Mouse (Mus musculus): Measurements from ENCODE around the gene Gtf2f2. TPM values are rescaled to one million over a fixed set of nuclear protein-coding genes. Genes with fewer than 3 reads are reported as not detected.

Gene Gtf2f2
- polyA plus RNA-seq, 1 experiment from 2014 or later, result 58.9 TPM

GRCm38 (mm10) chr14:76020927-76021719 lies 10.5 kb upstream of the Gtf2f2 start:
- peak overlapping the region; percentile 53 for H3K27ac ChIP-seq (replicated peaks)

GRCm38 (mm10) chr14:76020259-76020785 lies 9.7 kb upstream of the Gtf2f2 start:
- Histone ChIP-seq H3K4me1 (peaks cover 13% of the 10 kb centered on the region; the same call in 1 of the 2 replicates), H3K27me3 (ENCODE audit: low read depth, poor library complexity, severe bottlenecking) (no peaks in the 10 kb centered on the region), H3K9me3 (replicated peaks) (no peaks in the 10 kb centered on the region), H3K27ac (replicated peaks) (no peak overlapping the region; the same call in 1 of the 2 replicates), H3K36me3 (no peaks in the 10 kb centered on the region), H3K4me3 (no peak overlapping the region)
- WGBS, result 84% methylated on average over 5 of the region's 5 CpGs
- no peak for DNase-seq (ENCODE audit: low spot score)

More at GRCm38 (mm10) chr14:76020927-76021719, 10.5 kb upstream of the Gtf2f2 start:
- 70% methylated on average over 7 of the region's 7 CpGs for WGBS
- Histone ChIP-seq H3K4me1 (peaks cover 18% of the 10 kb centered on the region), H3K27me3 (ENCODE audit: low read depth, poor library complexity, severe bottlenecking) (no peaks in the 10 kb centered on the region), H3K36me3 (no peaks in the 10 kb centered on the region), H3K4me3 (no peak overlapping the region), H3K9me3 (replicated peaks) (no peaks in the 10 kb centered on the region)
- DNase-seq (ENCODE audit: low spot score), result no peak

- no peak for DNase-seq (ENCODE audit: low spot score)
- WGBS, result 89% methylated on average over 10 of the region's 10 CpGs
- H3K27ac ChIP-seq (replicated peaks), result no peak overlapping the region
These were observed 7.3 kb upstream of the Gtf2f2 start for GRCm38 (mm10) chr14:76017785-76018490.

GRCm38 (mm10) chr14:76014331-76014730 lies 3.7 kb upstream of the Gtf2f2 start:
- Histone ChIP-seq H3K27ac (replicated peaks) (no peak overlapping the region), H3K36me3 (no peaks in the 10 kb centered on the region)

More at GRCm38 (mm10) chr14:76017785-76018490, 7.3 kb upstream of the Gtf2f2 start:
- Histone ChIP-seq H3K4me3 (no peak overlapping the region), H3K9me3 (replicated peaks) (no peaks in the 10 kb centered on the region), H3K36me3 (no peaks in the 10 kb centered on the region), H3K4me1 (peaks cover 13% of the 10 kb centered on the region; the same call in 1 of the 2 replicates), H3K27me3 (ENCODE audit: low read depth, poor library complexity, severe bottlenecking) (no peaks in the 10 kb centered on the region)

GRCm38 (mm10) chr14:76011062-76011457 lies 395 bp upstream of the Gtf2f2 start:
- Histone ChIP-seq H3K36me3 (peaks cover 13% of the 10 kb centered on the region), H3K9me3 (replicated peaks) (no peaks in the 10 kb centered on the region), H3K27ac (replicated peaks) (peak overlapping the region; percentile 86), H3K4me3 (peak overlapping the region; percentile 88), H3K27me3 (ENCODE audit: low read depth, poor library complexity, severe bottlenecking) (no peaks in the 10 kb centered on the region; the same call in 1 of the 2 replicates), H3K4me1 (peaks cover 28% of the 10 kb centered on the region)
- WGBS, result 33% methylated on average over 7 of the region's 7 CpGs
- no peak for DNase-seq (ENCODE audit: low spot score)

More at GRCm38 (mm10) chr14:76014331-76014730, 3.7 kb upstream of the Gtf2f2 start:
- Histone ChIP-seq H3K4me3 (no peak overlapping the region), H3K4me1 (peaks cover 17% of the 10 kb centered on the region), H3K9me3 (replicated peaks) (no peaks in the 10 kb centered on the region), H3K27me3 (ENCODE audit: low read depth, poor library complexity, severe bottlenecking) (no peaks in the 10 kb centered on the region; the same call in 1 of the 2 replicates)
- WGBS, result 56% methylated on average over 2 of the region's 2 CpGs
- DNase-seq (ENCODE audit: low spot score), result no peak

GRCm38 (mm10) chr14:76009185-76009584 lies 1.5 kb downstream of the Gtf2f2 start:
- DNase-seq (ENCODE audit: low spot score), result no peak
- Histone ChIP-seq H3K27ac (replicated peaks) (no peak overlapping the region), H3K27me3 (ENCODE audit: low read depth, poor library complexity, severe bottlenecking) (no peaks in the 10 kb centered on the region; the same call in 1 of the 2 replicates), H3K9me3 (replicated peaks) (no peaks in the 10 kb centered on the region), H3K36me3 (peaks cover 31% of the 10 kb centered on the region), H3K4me1 (peaks cover 28% of the 10 kb centered on the region), H3K4me3 (peak overlapping the region; percentile 88)
- 82% methylated on average over 5 of the region's 5 CpGs for WGBS

GRCm38 (mm10) chr14:76008174-76008573 lies 2.5 kb downstream of the Gtf2f2 start:
- Histone ChIP-seq H3K27ac (replicated peaks) (no peak overlapping the region), H3K27me3 (ENCODE audit: low read depth, poor library complexity, severe bottlenecking) (no peaks in the 10 kb centered on the region; the same call in 1 of the 2 replicates), H3K4me1 (peaks cover 28% of the 10 kb centered on the region), H3K36me3 (peaks cover 38% of the 10 kb centered on the region), H3K9me3 (replicated peaks) (no peaks in the 10 kb centered on the region), H3K4me3 (no peak overlapping the region)
- WGBS, result 92% methylated on average over 1 of the region's 1 CpGs
- no peak for DNase-seq (ENCODE audit: low spot score)

GRCm38 (mm10) chr14:76005011-76005410 lies 5.7 kb downstream of the Gtf2f2 start:
- peaks cover 44% of the 10 kb centered on the region for H3K36me3 ChIP-seq
- DNase-seq (ENCODE audit: low spot score), result no peak
- 83% methylated on average over 4 of the region's 4 CpGs for WGBS
- no peaks in the 10 kb centered on the region for H3K27me3 ChIP-seq (ENCODE audit: low read depth, poor library complexity, severe bottlenecking)
- no peak overlapping the region for H3K27ac ChIP-seq (replicated peaks)
- H3K4me3 ChIP-seq, result no peak overlapping the region
- H3K9me3 ChIP-seq (replicated peaks), result no peaks in the 10 kb centered on the region
- H3K4me1 ChIP-seq, result peaks cover 18% of the 10 kb centered on the region

GRCm38 (mm10) chr14:76001781-76002180 lies 8.9 kb downstream of the Gtf2f2 start:
- WGBS, result 86% methylated on average over 4 of the region's 4 CpGs
- DNase-seq (ENCODE audit: low spot score), result no peak
- Histone ChIP-seq H3K9me3 (replicated peaks) (no peaks in the 10 kb centered on the region), H3K27me3 (ENCODE audit: low read depth, poor library complexity, severe bottlenecking) (no peaks in the 10 kb centered on the region), H3K4me3 (no peak overlapping the region), H3K36me3 (peaks cover 45% of the 10 kb centered on the region), H3K4me1 (no peaks in the 10 kb centered on the region), H3K27ac (replicated peaks) (no peak overlapping the region)

- no peak overlapping the region for H3K4me3 ChIP-seq
- no peaks in the 10 kb centered on the region for H3K4me1 ChIP-seq
- no peak overlapping the region for H3K27ac ChIP-seq (replicated peaks)
- no peaks in the 10 kb centered on the region for H3K9me3 ChIP-seq (replicated peaks)
- no peaks in the 10 kb centered on the region for H3K27me3 ChIP-seq (ENCODE audit: low read depth, poor library complexity, severe bottlenecking)
- DNase-seq (ENCODE audit: low spot score), result no peak
- peaks cover 28% of the 10 kb centered on the region for H3K36me3 ChIP-seq
- WGBS, result 74% methylated on average over 1 of the region's 1 CpGs
These were observed 12.6 kb downstream of the Gtf2f2 start for GRCm38 (mm10) chr14:75998082-75998481.

- Histone ChIP-seq H3K4me3 (no peak overlapping the region), H3K27ac (replicated peaks) (no peak overlapping the region), H3K27me3 (ENCODE audit: low read depth, poor library complexity, severe bottlenecking) (no peaks in the 10 kb centered on the region), H3K36me3 (peaks cover 26% of the 10 kb centered on the region), H3K4me1 (no peaks in the 10 kb centered on the region), H3K9me3 (replicated peaks) (no peaks in the 10 kb centered on the region)
- no peak for DNase-seq (ENCODE audit: low spot score)
- WGBS, result 94% methylated on average over 4 of the region's 4 CpGs
These were observed 18.3 kb downstream of the Gtf2f2 start for GRCm38 (mm10) chr14:75992371-75992770.

- Histone ChIP-seq H3K27ac (replicated peaks) (no peak overlapping the region), H3K4me3 (no peak overlapping the region), H3K36me3 (peaks cover 26% of the 10 kb centered on the region), H3K27me3 (ENCODE audit: low read depth, poor library complexity, severe bottlenecking) (no peaks in the 10 kb centered on the region), H3K4me1 (no peaks in the 10 kb centered on the region), H3K9me3 (replicated peaks) (no peaks in the 10 kb centered on the region)
- 90% methylated on average over 6 of the region's 6 CpGs for WGBS
- DNase-seq (ENCODE audit: low spot score), result no peak
These were observed 19.7 kb downstream of the Gtf2f2 start for GRCm38 (mm10) chr14:75990936-75991335.

Measured in midbrain, embryonic 10.5 days (tissue).